1 mouse cellular context compared by ENCODE assay signal in the genomic region with DNA sequence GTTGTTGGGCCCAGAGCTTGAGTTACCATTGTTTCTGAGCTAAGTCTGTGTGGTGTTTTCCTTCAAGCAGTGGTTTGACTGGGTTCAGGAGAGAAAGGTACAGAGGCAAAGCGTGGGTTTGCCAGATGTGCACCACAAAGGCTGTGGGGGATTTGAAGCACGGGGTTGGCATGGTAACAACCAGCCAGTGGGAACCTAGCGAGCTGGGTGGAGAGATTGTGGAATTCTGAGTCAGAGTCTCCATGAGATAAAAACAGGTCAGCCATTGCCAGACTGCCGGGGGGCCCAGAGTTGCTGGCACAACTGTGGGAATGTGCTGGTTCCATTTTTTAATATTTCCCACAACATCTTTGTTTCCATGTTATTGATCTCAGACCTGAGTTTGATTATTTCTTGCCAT.
TF ChIP-seq lines count a peak whose summit lies in the region.

No protein-coding gene starts in this region.

TF ChIP-seq in myocyte, 11 proteins besides CTCF, POLR2A, EP300 and RAD21 (continued from another document):
- TF ChIP-seq USF1 (IDR thresholded peaks at IDR 0.05; ENCODE audit: low read depth) (no peak), CEBPB (IDR thresholded peaks at IDR 0.05; ENCODE audit: insufficient read depth, poor library complexity, severe bottlenecking) (no peak), E2F4 (IDR thresholded peaks at IDR 0.05; ENCODE audit: insufficient read depth) (no peak)
